Mouse (Mus musculus): Measurements from ENCODE around the gene Sh3pxd2a.

- TF ChIP-seq CTCF (conservative IDR thresholded peaks at IDR 0.05; ENCODE audit: insufficient read depth, insufficient read length, low read depth, low read length) (peak; percentile 9; the same call in 1 of the 2 replicates), POLR2A (IDR thresholded peaks at IDR 0.05; ENCODE audit: low read depth, low read length) (no peak)
Observed at GRCm38 (mm10) chr19:47360921-47361320, 103.3 kb downstream of the Sh3pxd2a start.
